Mouse (Mus musculus) limb, embryonic 12.5 days (tissue): Measurements from ENCODE around the gene Zscan29. TPM values are rescaled to one million over a fixed set of nuclear protein-coding genes. Genes with fewer than 3 reads are reported as not detected.
"Not testable (repeated sequence)": the region's sequence is repeated elsewhere in the genome, so short reads cannot be mapped to it uniquely, and the experiment has no call there.

Source experiments
- ATAC-seq: fragments of 200-750 bp; cut with Nextera tagmentation; 2 replicates; pipeline ENCODE4 v1.8.0; 2017; ENCODE audit warnings: low read depth, moderate TSS enrichment; ENCODE audit not compliant: insufficient number of reproducible peaks, insufficient read depth, low FRiP score, low TSS enrichment
- H3K27ac ChIP-seq: fragments of 300-500 bp; sonication (generic); 2 replicates; pipeline ENCODE4 v1.5.1; 2016; ENCODE audit warnings: mild to moderate bottlenecking, moderate library complexity
- H3K27me3 ChIP-seq: fragments of 300-500 bp; sonication (generic); 2 replicates; pipeline ENCODE4 v1.6.1; 2016; ENCODE audit warnings: mild to moderate bottlenecking, moderate library complexity
- H3K36me3 ChIP-seq: fragments of 300-500 bp; sonication (generic); 2 replicates; pipeline ENCODE4 v1.6.1; 2016; ENCODE audit warnings: mild to moderate bottlenecking, moderate library complexity
- H3K4me1 ChIP-seq: fragments of 300-500 bp; sonication (generic); replicated peaks from 2 replicates; pipeline ENCODE4 v1.6.1; 2016
- H3K4me2 ChIP-seq: fragments of 300-500 bp; sonication (generic); 2 replicates; pipeline ENCODE4 v1.6.1; 2016; ENCODE audit warnings: mild to moderate bottlenecking, moderate library complexity
- H3K4me3 ChIP-seq: fragments of 300-500 bp; sonication (generic); replicated peaks from 2 replicates; pipeline ENCODE4 v1.5.1; 2016; ENCODE audit warnings: mild to moderate bottlenecking
- H3K9ac ChIP-seq: fragments of 300-500 bp; sonication (generic); replicated peaks from 2 replicates; pipeline ENCODE4 v1.6.1; 2016; ENCODE audit warnings: mild to moderate bottlenecking, moderate library complexity
- H3K9me3 ChIP-seq: fragments of 300-500 bp; sonication (generic); 2 replicates; pipeline ENCODE4 v1.6.1; 2016; ENCODE audit warnings: mild to moderate bottlenecking, moderate library complexity
- WGBS: fragments of 180-500 bp; shearing (Covaris S2); methylation state at CpG from one replicate; pipeline ENCODE4 v1.1.7; 2016; 5-methylcytosine and 5-hydroxymethylcytosine counted together
- polyA plus RNA-seq: library from polyadenylated mRNA; unstranded; fragments of >200 nt; fragmentation: Nextera tagmentation; extraction: Ambion mirVana; gene quantifications from 2 replicates; pipeline ENCODE4 v1.2.1, GENCODE M21; 2016

The Zscan29 gene
- polyA plus RNA-seq, 1 experiment from 2014 or later: 11.3 TPM

GRCm38 (mm10) chr2:121132822-121133221, 38.1 kb downstream of the Zscan29 start:
- WGBS: 74% methylated on average over 1 of the region's 1 CpGs
- no peak for ATAC-seq
- H3K27ac ChIP-seq: no peak overlapping the region
- no peak overlapping the region for H3K9ac ChIP-seq
- H3K4me3 ChIP-seq: no peak overlapping the region
- no peaks in the 10 kb centered on the region for H3K4me1 ChIP-seq
- H3K27me3 ChIP-seq: no peaks in the 10 kb centered on the region
- H3K4me2 ChIP-seq: no peak overlapping the region
- H3K9me3 ChIP-seq: no peaks in the 10 kb centered on the region
- peaks cover 4% of the 10 kb centered on the region; the same call in 1 of the 2 replicates for H3K36me3 ChIP-seq

GRCm38 (mm10) chr2:121128865-121129620, 41.9 kb downstream of the Zscan29 start:
- H3K9me3 ChIP-seq: no peaks in the 10 kb centered on the region
- 66% methylated on average over 9 of the region's 9 CpGs for WGBS
- no peaks in the 10 kb centered on the region for H3K27me3 ChIP-seq
- no peak overlapping the region for H3K4me2 ChIP-seq
- no peaks in the 10 kb centered on the region for H3K4me1 ChIP-seq
- H3K27ac ChIP-seq: no peak overlapping the region
- ATAC-seq: no peak
- H3K36me3 ChIP-seq: no peaks in the 10 kb centered on the region
- H3K9ac ChIP-seq: no peak overlapping the region
- no peak overlapping the region for H3K4me3 ChIP-seq

DNA sequence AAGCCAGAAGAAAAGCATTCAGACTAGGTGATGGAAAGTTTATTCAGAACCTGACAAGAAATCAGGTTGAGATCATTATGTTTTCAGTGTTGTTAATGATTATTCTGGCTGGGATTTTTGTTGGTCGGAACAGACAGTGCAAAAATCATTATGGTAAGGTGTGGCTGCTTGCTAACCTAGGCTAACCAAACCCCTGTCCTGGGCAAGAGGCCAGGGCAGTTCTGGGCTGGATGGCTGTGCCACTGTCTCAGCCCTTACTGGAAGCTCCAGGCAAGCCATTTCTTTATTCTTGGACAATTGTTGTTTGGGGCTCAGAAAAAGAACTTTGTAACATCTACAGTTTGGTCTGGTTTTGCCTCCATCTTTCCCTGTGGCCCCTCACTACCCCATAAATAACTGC, 43.4 kb downstream of the Zscan29 start:
- Histone ChIP-seq H3K36me3 (no peaks in the 10 kb centered on the region), H3K4me2 (no peak overlapping the region), H3K4me3 (no peak overlapping the region), H3K9ac (no peak overlapping the region), H3K4me1 (no peaks in the 10 kb centered on the region), H3K27me3 (no peaks in the 10 kb centered on the region), H3K9me3 (no peaks in the 10 kb centered on the region), H3K27ac (no peak overlapping the region)
- 85% methylated on average over 1 of the region's 1 CpGs for WGBS
- ATAC-seq: no peak

GRCm38 (mm10) chr2:121126302-121126701, 44.6 kb downstream of the Zscan29 start:
- not testable (repeated sequence) for H3K27ac ChIP-seq, ATAC-seq, H3K9ac ChIP-seq, H3K4me1 ChIP-seq, H3K9me3 ChIP-seq, H3K4me3 ChIP-seq, H3K4me2 ChIP-seq, H3K27me3 ChIP-seq, H3K36me3 ChIP-seq
- 93% methylated on average over 5 of the region's 5 CpGs for WGBS

DNA sequence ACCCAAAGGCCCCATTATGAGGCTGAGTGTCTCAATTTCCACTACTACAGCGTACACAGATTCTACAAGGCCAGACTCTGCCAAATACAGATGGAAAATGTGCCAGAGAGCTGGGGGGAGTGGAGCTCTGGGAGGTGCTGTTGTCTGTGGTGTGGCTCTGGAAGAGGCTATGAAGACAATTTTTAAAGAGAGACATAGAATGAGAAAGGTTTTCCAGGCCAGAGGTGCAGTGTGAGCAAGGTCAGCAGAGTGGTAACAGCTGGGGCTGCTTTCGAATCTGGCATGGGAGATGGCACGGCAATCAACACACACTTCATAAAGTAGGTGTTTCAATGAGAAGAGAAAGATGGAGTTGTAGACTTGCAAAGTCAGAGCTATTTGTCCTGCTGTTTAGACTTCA, 51.7 kb downstream of the Zscan29 start:
- no peaks in the 10 kb centered on the region for H3K4me1 ChIP-seq
- no peak overlapping the region for H3K4me3 ChIP-seq
- H3K36me3 ChIP-seq: no peaks in the 10 kb centered on the region
- H3K27me3 ChIP-seq: peaks cover 3% of the 10 kb centered on the region; the same call in 1 of the 2 replicates
- WGBS: 74% methylated on average over 3 of the region's 3 CpGs
- no peaks in the 10 kb centered on the region for H3K9me3 ChIP-seq
- no peak overlapping the region for H3K9ac ChIP-seq
- H3K4me2 ChIP-seq: no peak overlapping the region
- no peak overlapping the region for H3K27ac ChIP-seq
- no peak for ATAC-seq

DNA sequence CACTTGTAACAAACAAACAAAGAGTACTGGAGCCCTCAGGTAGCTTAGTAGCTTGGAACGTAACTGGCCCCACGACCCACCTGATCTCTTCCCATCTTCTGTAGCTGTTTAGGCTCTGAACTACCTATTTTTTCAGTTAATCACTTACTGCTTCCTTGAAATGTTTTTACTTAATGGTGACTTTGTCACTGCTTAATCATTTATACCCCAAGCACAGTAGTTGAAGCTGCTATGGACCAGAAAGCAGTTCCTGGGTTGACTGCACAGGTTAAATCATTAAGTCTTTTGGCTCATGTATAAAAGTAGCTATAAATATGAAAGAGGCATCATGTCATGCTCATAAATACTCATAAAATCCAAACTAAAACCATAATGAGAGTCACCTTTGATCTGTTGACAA, 55.5 kb downstream of the Zscan29 start:
- Histone ChIP-seq H3K4me2 (no peak overlapping the region), H3K4me1 (no peaks in the 10 kb centered on the region), H3K27ac (no peak overlapping the region), H3K4me3 (no peak overlapping the region), H3K9ac (no peak overlapping the region), H3K36me3 (no peaks in the 10 kb centered on the region), H3K27me3 (peaks cover 3% of the 10 kb centered on the region; the same call in 1 of the 2 replicates), H3K9me3 (no peaks in the 10 kb centered on the region)
- no peak for ATAC-seq
- 83% methylated on average over 2 of the region's 2 CpGs for WGBS

GRCm38 (mm10) chr2:121109695-121110094, 61.2 kb downstream of the Zscan29 start, which contains the start of gene Tgm7:
Tgm7 (minus strand) TSS chr2:121109795.
- ATAC-seq: no peak
- Histone ChIP-seq H3K4me3 (no peak within 1 kb of the TSS), H3K9me3 (no peaks in the 10 kb centered on the region), H3K27ac (no peak within 1 kb of the TSS), H3K4me2 (no peak within 1 kb of the TSS), H3K36me3 (no peaks in the 10 kb centered on the region), H3K4me1 (no peaks in the 10 kb centered on the region), H3K9ac (no peak within 1 kb of the TSS), H3K27me3 (no peaks in the 10 kb centered on the region)
- WGBS: 86% methylated on average over 4 of the region's 4 CpGs

Other genes with a start within 250 kb of the Zscan29 start
- gene Ubr1, start 200.4 kb downstream of the Zscan29 start, polyA plus RNA-seq: 29.5 and 32.4 TPM in 2 replicates
- gene Tmem62, start 194.1 kb downstream of the Zscan29 start, polyA plus RNA-seq: 1.1 and 1.9 TPM in 2 replicates
- gene Ccndbp1, start 162.7 kb downstream of the Zscan29 start, polyA plus RNA-seq: 40.3 and 40.9 TPM in 2 replicates
- 3.9 and 4.8 TPM in 2 replicates for gene Epb42, start 134.1 kb downstream of the Zscan29 start, polyA plus RNA-seq
- not detected in 2 replicates for gene Tgm5, start 85.3 kb downstream of the Zscan29 start, polyA plus RNA-seq
- gene Tgm7, start 61.3 kb downstream of the Zscan29 start, polyA plus RNA-seq: not detected in 2 replicates
- gene Adal, start 30.7 kb downstream of the Zscan29 start, polyA plus RNA-seq: 22.7 and 22.9 TPM in 2 replicates
- 22.9 and 23.4 TPM in 2 replicates for gene Lcmt2, start 30.5 kb downstream of the Zscan29 start, polyA plus RNA-seq
- 75.6 and 84.2 TPM in 2 replicates for gene Tubgcp4, start 471 bp downstream of the Zscan29 start, polyA plus RNA-seq
- 132 and 136 TPM in 2 replicates for gene Trp53bp1, start 100.3 kb upstream of the Zscan29 start, polyA plus RNA-seq
- 2.5 and 3.0 TPM in 2 replicates for gene Map1a, start 118.5 kb upstream of the Zscan29 start, polyA plus RNA-seq
- 7.6 and 9.9 TPM in 2 replicates for gene Ppip5k1, start 184.3 kb upstream of the Zscan29 start, polyA plus RNA-seq
- gene Ckmt1, start 186.6 kb upstream of the Zscan29 start, polyA plus RNA-seq: 1.6 and 2.1 TPM in 2 replicates
- not detected in 2 replicates for gene Strc, start 216.0 kb upstream of the Zscan29 start, polyA plus RNA-seq
- gene Pdia3, start 242.7 kb upstream of the Zscan29 start, polyA plus RNA-seq: 620 and 666 TPM in 2 replicates
- 3.5 and 4.1 TPM in 2 replicates for gene Catsper2, start 242.7 kb upstream of the Zscan29 start, polyA plus RNA-seq